Mouse (Mus musculus): Measurements from ENCODE around the gene Cacna1g. TPM values are rescaled to one million over a fixed set of nuclear protein-coding genes. Genes with fewer than 3 reads are reported as not detected.

Cacna1g gene
- total RNA-seq, 2 experiments from 2014 or later, result 2.1 to 2.8 TPM

DNA sequence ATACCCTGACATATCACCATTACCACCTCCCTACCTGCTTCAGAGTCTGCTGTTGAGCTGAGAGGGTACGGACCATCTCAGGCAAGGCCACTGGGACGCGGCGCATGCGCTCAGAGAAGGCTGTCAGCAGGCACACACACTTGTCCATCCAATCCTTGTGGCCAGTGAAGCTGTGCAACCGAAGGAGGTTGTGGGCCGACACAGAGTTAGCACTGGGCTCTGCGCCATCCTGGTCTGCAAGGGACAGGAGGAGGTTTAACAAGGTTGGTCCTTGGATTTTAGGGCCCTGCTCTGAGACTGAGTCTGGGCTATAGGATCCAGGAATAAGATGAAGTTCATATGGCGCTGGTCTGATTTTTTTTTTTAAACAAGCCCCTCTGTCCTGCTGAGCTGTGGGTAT, 6.4 kb upstream of the Cacna1g start:
- no peak for DNase-seq

DNA sequence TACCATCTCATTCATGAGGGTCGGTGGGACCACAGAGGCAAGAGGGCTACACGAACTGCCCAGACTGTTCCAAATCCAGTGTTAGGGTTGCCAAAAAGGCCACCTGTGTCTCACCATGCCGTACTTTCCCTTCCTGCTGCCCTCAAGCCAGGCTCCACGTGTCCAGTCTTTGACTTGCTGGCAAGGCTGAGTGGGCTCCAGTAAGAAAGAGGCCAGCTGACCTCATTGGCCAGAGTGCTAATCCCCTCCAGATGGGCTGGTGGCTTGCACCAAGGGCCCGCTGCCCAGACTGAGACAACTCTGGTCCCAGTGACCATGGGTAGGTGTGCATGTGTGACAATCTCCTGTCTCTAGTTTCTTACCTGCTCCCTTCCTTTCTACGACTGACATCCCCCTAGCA, 3.7 kb upstream of the Cacna1g start:
- no peak for DNase-seq

DNA sequence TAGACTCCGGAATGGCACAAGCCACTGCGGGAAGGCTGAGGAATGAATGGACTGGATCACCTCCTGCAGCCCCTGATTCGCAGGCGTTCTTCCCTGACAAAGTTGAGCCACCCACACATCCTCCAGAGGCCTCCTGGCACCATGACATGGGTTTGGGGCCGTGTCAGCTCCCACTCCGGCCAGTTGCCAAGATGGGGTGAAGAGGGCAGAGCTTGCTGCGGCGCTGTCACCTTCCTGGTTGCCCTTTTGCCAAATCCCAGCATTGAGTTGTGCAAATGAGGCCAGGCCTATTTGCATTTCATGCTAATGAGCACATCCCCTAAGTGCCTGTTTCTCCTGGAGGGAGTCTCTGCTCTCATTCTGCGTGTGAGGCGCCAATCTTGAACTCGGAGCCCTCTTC, 1.7 kb upstream of the Cacna1g start:
- DNase-seq, result no peak

DNA sequence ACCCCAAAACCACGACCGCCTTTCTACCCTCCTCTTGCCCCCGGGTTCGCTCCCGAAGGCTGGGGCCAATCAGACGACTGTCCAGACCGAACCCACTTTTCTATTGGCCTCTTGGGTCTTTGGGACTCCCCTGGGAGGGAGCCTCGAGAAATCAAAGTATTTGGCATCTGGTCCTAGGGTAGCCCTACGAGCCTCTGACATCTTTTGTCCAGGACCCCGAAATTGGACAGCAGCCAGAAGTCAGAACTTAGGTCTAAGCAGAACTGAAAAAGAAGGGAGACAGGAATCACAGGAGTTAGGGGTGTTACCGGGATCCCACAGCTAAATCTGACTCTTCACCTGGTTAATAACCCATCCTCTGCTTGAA, 529 bp upstream of the Cacna1g start:
- DNase-seq, result no peak

DNA sequence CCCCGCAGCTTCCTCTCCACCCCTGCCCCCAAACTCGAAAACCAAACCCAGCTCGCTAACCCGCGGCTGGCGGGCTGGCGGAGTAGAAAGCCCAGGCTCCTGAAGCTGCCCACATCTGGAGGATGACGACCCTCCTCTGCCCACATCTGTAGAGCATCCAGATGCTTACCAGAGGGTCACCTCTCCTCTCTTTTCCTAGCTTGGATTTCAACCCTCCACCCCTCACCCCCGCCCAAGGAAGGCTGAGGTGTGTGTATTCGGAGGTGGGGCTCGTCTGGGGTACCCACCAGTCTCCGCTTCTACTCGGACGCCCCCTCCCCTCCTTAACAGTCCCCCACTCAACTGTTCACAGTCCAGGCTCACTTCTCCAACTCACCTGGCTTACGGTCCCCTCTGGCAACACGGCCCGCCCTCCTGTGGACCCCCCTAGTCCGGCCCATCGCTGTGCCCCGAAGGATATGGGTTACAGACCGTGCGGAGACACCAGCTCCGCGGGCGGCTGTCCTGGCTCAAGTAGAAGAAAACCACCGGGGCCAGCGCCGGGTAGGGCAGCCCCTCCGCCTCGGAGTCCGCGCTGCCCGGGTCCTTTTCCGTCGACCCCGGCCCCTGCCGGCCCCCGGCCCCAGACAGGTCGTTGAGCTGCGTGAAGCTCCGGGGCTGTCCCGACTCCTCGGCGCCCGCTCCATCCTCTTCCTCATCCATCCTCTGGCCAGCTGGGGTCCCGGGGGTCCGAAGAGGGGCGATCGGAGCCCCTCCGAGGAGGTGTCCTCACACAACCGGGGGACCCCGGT, 887 bp downstream of the Cacna1g start:
- no peak for DNase-seq

DNA sequence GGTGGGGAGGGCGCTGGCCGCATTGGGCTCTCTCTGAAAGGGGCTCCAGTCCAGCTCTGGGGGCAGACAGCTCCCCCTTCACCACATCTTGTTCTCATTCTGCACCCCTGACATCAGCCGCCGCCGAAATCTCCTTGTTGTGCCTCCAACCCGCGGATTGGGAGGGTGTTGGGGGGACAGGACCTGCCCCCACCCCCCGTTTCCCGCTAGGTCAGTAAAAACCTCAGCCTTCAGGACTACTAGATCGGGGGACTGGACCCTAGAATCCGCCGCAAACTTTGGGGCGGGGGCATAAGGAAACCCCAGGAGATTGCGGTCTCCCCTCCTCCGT, 1.4 kb downstream of the Cacna1g start:
- no peak for DNase-seq

- DNase-seq, result no peak
Observed at GRCm38 (mm10) chr11:94471740-94472584, 2.0 kb downstream of the Cacna1g start.

- DNase-seq, result no peak
Observed at GRCm38 (mm10) chr11:94470391-94470790, 3.6 kb downstream of the Cacna1g start.

DNA sequence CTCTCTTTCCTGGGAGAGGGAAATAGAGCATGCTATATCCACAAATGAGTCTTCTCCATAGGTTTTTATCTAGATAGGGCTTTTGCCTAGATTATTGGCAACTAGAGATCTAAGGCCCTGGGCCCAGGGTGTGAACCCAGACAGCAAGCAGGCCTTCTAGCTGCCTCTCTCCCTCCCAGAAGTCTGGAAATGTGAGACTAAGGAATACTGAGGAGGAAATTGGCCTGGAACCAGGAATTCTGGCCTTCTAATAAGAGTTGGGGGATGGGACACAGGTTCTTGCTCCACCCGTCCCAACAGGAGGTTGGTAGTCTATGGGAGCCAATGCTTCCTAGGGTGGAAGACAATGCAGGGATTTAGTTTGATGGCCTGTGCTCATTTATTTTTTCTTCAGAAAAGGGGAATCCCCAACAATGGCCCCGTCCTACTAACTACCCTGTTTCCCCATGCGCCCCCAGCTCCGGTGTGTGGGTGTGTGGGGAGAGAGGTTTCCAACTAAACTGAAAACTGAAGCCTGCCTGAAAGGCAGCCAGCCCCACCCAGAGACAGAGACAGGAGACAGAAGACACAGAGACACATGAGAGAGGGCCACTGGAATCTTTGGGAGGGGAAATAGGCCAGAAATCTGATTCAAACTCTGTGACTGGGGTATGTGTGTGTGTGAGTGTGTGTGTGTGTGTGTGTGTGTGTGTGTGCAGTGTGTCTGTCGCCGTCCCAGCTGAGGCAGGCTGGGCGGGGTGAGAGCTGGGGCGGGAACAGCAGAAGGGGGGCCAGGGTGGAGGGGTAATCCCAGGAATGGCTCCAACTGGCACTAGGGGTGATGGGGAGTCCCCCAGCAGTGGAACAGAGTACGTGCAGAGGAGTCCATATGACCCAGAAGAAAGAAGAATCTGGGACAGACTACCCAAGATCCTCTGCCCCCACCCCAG, 4.6 kb downstream of the Cacna1g start:
- no peak for DNase-seq

DNA sequence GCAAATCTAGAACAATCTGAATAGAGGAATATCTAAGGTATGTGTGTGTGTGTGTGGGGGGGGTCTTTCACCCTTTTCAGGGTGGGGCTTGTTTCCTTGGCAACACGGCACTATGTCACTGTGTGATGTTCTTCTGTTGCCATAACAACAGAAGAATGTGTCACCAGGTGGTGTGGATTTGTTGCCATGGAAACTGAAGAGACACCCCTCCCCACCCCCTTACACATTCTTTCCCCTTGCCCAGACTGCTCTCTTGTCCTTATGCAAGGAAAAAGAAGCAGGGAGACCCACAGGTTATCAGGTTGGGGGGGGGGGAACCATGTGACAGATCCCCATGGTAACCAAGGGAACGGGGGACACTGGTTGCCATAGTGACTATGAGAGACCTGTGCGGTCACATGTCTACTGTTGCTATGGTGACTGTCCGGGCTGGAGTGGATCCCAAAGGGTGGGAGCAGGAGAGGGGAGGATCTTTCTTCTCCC, 5.4 kb downstream of the Cacna1g start:
- DNase-seq, result no peak

DNA sequence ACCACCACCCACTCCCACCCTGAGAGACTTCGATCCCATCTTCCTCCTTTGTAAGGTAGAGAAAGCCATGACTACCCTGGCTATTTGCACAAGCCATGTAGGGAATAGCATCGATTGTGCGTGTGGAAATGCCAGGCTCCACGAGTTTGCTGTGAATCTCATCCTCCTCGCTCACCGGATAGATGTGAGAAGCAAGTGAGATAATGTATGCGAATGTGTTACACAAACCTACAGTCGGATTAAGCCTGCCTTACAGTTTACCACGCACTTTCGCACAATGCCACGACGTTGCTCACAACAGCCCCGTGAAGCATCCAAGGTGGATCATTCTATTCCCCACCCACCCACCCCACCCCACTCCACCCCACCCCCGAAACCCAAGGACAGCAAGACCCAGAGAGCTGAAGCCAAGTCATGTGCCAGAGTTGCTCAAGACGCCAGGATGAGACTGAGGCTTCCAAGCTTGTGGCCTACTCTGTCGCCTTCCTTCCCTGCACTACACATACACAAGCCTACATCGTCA, 7.6 kb downstream of the Cacna1g start:
- no peak for DNase-seq

DNA sequence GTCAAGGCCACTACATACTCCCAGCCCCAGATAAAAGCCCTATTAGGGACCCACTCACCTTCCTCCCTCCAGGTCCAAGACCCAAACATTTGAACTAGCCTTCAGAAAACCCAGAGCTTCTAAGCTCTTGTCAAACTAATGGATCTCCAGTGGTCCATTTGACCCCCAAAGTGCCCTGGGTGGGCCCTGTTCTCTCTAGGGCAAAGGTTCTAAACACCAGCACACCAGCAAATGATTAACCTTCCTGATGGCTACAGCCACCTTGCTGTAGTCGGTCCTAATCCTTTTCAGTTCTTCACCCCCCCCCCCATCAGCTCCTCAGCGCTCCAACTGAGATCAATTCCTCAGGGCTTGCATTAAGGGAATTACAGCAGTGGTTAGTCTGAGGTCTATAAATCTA, 9.8 kb downstream of the Cacna1g start:
- no peak for DNase-seq

DNA sequence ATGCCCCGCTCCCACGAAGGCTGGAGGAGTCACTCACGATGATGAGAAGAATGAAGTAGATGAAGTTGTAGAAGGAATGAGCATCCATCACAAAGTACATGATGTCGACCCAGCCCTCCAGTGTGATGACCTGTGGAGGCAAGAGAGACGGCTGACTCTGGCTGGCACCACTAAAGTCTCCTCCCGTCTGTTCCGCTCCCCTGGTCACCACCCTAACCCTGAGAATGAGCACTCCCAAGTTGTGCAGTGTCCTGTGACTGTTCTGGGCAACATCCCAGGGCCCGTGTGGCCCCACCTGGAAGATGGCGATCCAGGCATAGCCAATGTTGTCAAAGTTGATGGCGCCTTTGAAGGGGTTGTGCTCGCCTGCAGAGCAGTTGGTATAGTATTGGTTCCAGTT, 12.1 kb downstream of the Cacna1g start:
- DNase-seq, result no peak

- peak; percentile 49 for DNase-seq
Observed at GRCm38 (mm10) chr11:94457001-94457400, 17.0 kb downstream of the Cacna1g start.

GRCm38 (mm10) chr11:94456347-94456746, 17.7 kb downstream of the Cacna1g start:
- no peak for DNase-seq

GRCm38 (mm10) chr11:94455161-94455820, 18.7 kb downstream of the Cacna1g start:
- no peak for DNase-seq

DNA sequence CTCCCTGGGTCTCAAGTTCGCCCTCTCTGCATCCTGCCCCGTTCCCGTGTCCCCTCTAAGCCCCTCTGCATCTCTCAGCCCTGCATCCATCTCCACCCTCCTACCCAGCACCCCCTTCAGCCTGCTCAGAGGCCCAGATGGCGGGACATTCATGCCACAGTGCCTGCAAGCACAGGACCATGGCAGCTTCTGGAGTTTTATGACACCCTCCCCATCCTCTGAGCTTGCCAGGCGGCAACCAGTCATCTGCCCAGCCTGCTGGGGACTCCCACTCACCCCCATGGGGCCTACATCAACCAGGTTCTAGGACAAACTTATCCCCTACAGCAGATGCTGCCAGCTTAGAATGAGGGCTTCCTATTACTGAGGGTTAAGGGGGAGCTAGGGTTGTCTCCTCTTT, 19.2 kb downstream of the Cacna1g start:
- no peak for DNase-seq

GRCm38 (mm10) chr11:94451091-94451773, 22.8 kb downstream of the Cacna1g start:
- no peak for DNase-seq

DNA sequence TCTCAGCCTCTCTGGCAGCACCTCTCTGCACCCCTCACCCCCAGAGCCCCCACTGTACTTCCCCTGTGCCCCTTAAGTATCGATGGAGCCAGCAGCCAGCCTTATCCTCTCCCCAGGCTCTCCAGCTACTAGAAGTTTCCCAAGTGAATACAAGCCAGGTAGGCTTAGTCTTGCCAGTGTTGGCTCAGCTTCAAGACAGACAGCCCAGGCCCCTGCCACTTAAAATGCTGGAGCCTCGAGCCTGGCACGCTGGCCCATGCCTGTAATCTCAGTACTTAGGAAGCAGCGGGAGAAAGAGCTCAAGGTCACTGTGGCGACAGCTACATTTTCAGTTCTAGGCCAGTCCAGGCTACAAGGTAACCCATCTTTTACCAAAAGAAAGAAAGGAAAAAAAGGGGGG, 24.1 kb downstream of the Cacna1g start:
- no peak for DNase-seq

GRCm38 (mm10) chr11:94449239-94449638, 24.8 kb downstream of the Cacna1g start:
- no peak for DNase-seq

DNA sequence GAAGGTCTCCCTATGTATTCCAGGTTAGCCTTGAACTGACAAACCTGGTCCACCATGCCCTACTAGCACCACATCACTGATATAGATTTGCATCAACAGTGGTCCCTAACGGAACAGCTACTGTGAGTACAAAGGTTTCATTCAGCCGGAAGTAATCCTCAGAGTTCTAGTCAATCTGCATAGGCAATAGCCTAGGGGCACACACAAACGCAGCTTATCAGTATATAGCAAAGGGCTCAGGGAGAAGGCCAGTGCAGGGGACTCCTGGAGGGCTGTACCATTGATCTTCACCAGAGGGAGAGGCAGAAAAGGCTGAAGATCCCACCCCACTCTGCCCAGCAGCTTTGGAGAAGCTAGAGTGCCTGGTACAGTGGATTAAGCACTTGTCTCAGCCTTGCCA, 27.0 kb downstream of the Cacna1g start:
- DNase-seq, result no peak
